Mouse (Mus musculus) embryonic fibroblast, embryonic 13.5 days (primary cell): ENCODE measurements at regions not wholly inside any gene's neighbourhood (a gene's known extent, or its start where the extent isn't known, plus 50 kb on each side); places are given as distances from the start of the nearest gene placed in this dataset.
"Not testable (repeated sequence)": the region's sequence is repeated elsewhere in the genome, so short reads cannot be mapped to it uniquely, and the experiment has no call there.

Experiments used
- CTCF ChIP-seq: IDR thresholded peaks from 2 replicates; pipeline ENCODE4 v1.5.1; 2011; ENCODE audit warnings: mild to moderate bottlenecking, control low read depth, low read length, moderate library complexity, borderline replicate concordance; ENCODE audit not compliant: insufficient read depth
- POLR2A ChIP-seq: IDR thresholded peaks from 2 replicates; pipeline ENCODE4 v1.6.1; 2011; ENCODE audit warnings: low read depth, mild to moderate bottlenecking, control low read depth, low read length, moderate library complexity

GRCm38 (mm10) chr16:76456300-76456599, 82.6 kb upstream of the Nrip1 start:
- not testable (repeated sequence) for TF ChIP-seq CTCF, POLR2A
